Mouse (Mus musculus) liver, embryonic 12.5 days (tissue): Measurements from ENCODE around the gene Slc4a8. TPM values are rescaled to one million over a fixed set of nuclear protein-coding genes. Genes with fewer than 3 reads are reported as not detected.
A peak's percentile ranks its signal among the peaks of the same experiment; 100 is the strongest.

ENCODE experiments used
- ATAC-seq: fragments of 200-750 bp; cut with Nextera tagmentation; 2 replicates; pipeline ENCODE4 v1.8.0; 2017; ENCODE audit warnings: moderate number of reproducible peaks, mild to moderate bottlenecking, moderate library complexity
- H3K27ac ChIP-seq: fragments of 300-500 bp; sonication (generic); 2 replicates; pipeline ENCODE4 v1.5.1; 2016; ENCODE audit warnings: mild to moderate bottlenecking
- H3K27me3 ChIP-seq: fragments of 300-500 bp; sonication (generic); replicated peaks from 2 replicates; pipeline ENCODE4 v1.6.1; 2016; ENCODE audit warnings: mild to moderate bottlenecking, moderate library complexity
- H3K36me3 ChIP-seq: fragments of 300-500 bp; sonication (generic); 2 replicates; pipeline ENCODE4 v1.6.1; 2016; ENCODE audit warnings: mild to moderate bottlenecking, moderate library complexity
- H3K4me1 ChIP-seq: fragments of 300-500 bp; sonication (generic); 2 replicates; pipeline ENCODE4 v1.6.1; 2016
- H3K4me2 ChIP-seq: fragments of 300-500 bp; sonication (generic); 2 replicates; pipeline ENCODE4 v1.6.1; 2016; ENCODE audit warnings: mild to moderate bottlenecking, moderate library complexity
- H3K4me3 ChIP-seq: fragments of 300-500 bp; sonication (generic); 2 replicates; pipeline ENCODE4 v1.5.1; 2016; ENCODE audit warnings: mild to moderate bottlenecking, moderate library complexity
- H3K9ac ChIP-seq: fragments of 300-500 bp; sonication (generic); 2 replicates; pipeline ENCODE4 v1.6.1; 2016; ENCODE audit warnings: mild to moderate bottlenecking, moderate library complexity
- H3K9me3 ChIP-seq: fragments of 300-500 bp; sonication (generic); replicated peaks from 2 replicates; pipeline ENCODE4 v1.6.1; 2016; ENCODE audit warnings: mild to moderate bottlenecking, moderate library complexity
- WGBS: fragments of 180-500 bp; shearing (Covaris S2); methylation state at CpG from one replicate; pipeline ENCODE4 v1.1.7; 2016; ENCODE audit not compliant: insufficient replicate concordance; 5-methylcytosine and 5-hydroxymethylcytosine counted together
- polyA plus RNA-seq: library from polyadenylated mRNA; unstranded; fragments of >200 nt; fragmentation: Nextera tagmentation; extraction: Ambion mirVana; gene quantifications from 2 replicates; pipeline ENCODE4 v1.2.1, GENCODE M21; 2016

Gene Slc4a8
- polyA plus RNA-seq, 1 experiment from 2014 or later = 0.70 TPM

DNA sequence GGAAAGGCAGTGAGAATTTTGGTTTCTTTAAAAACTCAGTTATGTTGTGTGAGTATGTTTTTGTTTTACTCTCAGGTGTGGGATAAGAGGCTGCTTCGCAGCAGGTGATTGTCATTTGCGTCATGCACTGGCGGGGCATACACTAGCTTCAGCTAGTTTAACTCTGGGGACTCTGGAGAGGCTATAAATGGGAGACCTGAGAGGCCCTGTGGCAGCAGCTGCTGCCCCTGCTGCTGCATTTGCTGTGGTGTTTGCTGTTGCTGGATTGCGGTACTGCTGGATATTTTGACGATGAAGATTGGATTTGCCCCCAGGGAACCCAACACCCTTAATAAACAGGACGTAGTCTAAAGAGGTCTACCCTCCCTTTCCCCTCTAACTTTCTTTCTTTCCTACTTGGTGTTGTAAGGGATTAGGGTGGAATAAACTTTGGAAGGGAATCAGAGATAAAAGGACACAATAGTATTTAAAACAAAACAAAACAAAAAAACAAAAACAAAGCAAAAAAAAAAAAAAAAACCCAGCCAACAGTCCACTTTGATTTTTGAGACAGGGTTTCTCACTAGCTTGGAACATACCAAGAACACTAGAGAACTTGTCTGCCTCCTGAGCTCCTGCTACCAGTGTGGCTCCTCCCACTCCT, 14.9 kb upstream of the Slc4a8 start:
- Histone ChIP-seq H3K4me1 (peaks cover 44% of the 10 kb centered on the region), H3K36me3 (no peaks in the 10 kb centered on the region), H3K4me3 (peak overlapping the region; percentile 48), H3K27ac (peak overlapping the region; percentile 84), H3K27me3 (peaks cover 6% of the 10 kb centered on the region; the same call in 1 of the 2 replicates), H3K9ac (peak overlapping the region; percentile 36; the same call in 1 of the 2 replicates), H3K9me3 (no peaks in the 10 kb centered on the region), H3K4me2 (peak overlapping the region; percentile 76)
- peak; percentile 14 for ATAC-seq
- WGBS = 40% methylated on average over 6 of the region's 6 CpGs

DNA sequence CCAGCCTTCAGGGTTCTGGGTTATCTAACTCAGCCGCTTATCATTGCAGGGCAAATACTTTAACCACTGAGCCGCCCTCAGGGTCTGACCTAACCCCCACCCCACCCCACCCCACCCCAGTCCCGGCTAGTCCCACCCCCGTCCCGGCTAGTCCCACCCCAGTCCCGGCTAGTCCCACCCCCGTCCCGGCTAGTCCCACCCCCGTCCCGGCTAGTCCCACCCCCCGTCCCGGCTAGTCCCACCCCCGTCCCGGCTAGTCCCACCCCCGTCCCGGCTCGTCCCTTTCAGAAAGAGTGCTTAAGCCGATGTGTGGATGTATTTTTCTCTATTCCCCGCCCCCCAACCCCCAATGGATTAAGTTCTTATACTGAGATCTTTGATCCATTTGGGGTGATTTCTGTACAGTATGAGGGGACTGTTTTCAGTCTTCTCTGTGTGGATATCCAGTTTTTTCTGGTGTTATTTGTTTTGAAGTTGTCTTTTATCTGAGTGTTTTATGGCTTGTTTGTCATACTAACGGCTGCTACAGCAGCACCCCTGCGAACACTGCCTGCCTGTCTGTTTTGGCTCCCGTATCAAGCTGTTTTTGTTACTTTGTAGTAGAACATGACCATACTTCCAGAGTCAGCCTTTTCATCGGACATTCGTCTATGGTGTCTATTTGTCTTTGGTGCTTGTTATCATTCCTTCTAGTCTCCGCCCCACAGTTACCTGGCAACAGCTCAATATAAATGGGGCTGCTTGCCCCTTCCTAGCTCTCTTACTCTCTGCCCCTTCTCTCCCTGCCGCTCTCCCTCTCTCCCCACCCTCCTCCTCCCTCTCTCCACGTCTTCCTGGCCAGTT, 14.2 kb upstream of the Slc4a8 start:
- peak; percentile 98 for ATAC-seq
- Histone ChIP-seq H3K4me2 (peak overlapping the region; percentile 76), H3K27ac (peak overlapping the region; percentile 79), H3K27me3 (peaks cover 6% of the 10 kb centered on the region; the same call in 1 of the 2 replicates), H3K36me3 (no peaks in the 10 kb centered on the region), H3K9me3 (no peaks in the 10 kb centered on the region), H3K9ac (peak overlapping the region; percentile 58), H3K4me3 (peak overlapping the region; percentile 48), H3K4me1 (peaks cover 44% of the 10 kb centered on the region)
- 4% methylated on average over 27 of the region's 27 CpGs for WGBS

DNA sequence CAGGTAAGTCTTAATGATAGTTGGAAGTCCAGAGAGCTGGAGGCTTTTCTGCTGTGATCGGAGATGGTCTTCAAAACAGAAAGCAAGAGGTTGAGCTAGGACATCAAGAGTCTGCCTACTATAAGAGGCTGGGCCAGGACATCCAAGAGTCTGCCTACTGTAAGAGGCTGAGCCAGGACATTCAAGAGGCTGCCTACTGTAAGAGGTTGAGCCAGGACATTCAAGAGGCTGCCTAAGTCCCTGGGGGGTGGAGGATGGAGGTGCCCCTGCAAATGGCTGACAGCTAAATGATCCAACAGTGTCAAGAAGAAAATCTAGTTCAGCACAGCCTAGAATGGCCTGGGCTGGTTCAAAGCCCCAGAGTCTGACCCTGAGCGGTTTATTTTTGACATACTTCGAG, 13.0 kb upstream of the Slc4a8 start:
- 77% methylated on average over 3 of the region's 3 CpGs for WGBS
- no peaks in the 10 kb centered on the region for H3K9me3 ChIP-seq
- H3K36me3 ChIP-seq = no peaks in the 10 kb centered on the region
- H3K27me3 ChIP-seq = peaks cover 16% of the 10 kb centered on the region; the same call in 1 of the 2 replicates
- H3K4me3 ChIP-seq = no peak overlapping the region
- no peak for ATAC-seq
- H3K27ac ChIP-seq = peak overlapping the region; percentile 79
- peaks cover 44% of the 10 kb centered on the region for H3K4me1 ChIP-seq
- H3K9ac ChIP-seq = 0 out of 2 replicates have a peak overlapping the region, but pooled peaks have one; percentile 18
- H3K4me2 ChIP-seq = peak overlapping the region; percentile 76; the same call in 1 of the 2 replicates

DNA sequence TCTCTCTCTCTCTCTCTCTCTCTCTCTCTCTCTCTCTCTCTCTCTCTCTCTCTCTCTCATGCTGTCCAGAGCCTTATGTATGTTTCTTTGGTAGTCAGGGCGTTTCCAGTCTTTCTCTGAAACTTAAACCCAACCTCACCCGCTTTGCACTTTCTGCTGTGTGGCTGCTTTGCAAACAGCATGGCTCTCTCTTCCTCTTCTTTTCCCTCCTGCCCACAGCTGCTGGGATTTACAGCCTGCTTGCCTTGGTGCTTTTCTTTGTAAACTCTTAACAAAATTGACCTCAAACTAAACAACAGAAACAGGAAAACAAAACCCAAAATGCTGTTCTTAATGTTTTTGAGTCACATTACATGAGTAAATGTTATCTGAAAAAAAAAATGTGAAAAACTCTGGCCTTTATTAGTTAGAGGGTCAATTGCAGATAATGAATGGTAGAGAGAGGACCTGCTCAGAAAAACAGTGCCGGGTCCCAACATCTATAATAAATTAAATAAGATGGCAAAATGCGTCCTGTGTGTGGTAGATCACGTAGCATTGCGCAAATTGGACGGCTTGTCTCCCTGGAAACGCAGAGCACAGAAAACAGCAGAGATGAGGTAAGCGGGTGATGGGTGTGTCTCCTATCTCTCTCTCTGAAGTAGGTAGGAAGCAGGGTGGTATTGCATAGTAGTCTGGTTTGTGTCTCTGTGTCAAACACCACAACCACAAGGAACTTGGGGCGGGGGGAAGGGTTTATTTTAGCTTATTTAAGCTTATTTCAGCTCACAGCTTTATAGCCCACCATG, 11.6 kb upstream of the Slc4a8 start:
- Histone ChIP-seq H3K27me3 (peaks cover 30% of the 10 kb centered on the region; the same call in 1 of the 2 replicates), H3K4me1 (peaks cover 51% of the 10 kb centered on the region), H3K4me2 (peak overlapping the region; percentile 32), H3K27ac (peak overlapping the region; percentile 79; the same call in 1 of the 2 replicates), H3K9ac (0 out of 2 replicates have a peak overlapping the region, but pooled peaks have one; percentile 35), H3K9me3 (no peaks in the 10 kb centered on the region), H3K36me3 (no peaks in the 10 kb centered on the region), H3K4me3 (no peak overlapping the region)
- 47% methylated on average over 10 of the region's 10 CpGs for WGBS
- no peak for ATAC-seq

DNA sequence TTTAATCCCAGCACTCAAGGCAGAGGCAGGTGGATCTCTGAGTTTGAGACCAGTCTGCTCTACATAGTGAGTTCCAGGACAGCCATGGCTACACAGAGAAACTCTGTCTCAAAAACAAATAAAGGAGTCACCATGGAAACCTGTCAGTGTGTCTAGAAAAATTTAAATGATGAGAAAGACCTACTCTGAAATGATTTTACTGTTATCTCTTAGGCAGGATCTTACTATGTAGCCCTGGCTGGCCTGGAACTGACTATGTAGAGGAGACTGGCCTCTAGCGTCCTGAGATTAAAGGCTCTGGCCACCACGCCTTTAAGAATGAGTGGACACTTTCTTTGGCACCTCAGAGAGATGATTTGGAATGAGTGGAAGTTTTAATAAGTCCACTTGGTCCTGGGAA, 9.1 kb upstream of the Slc4a8 start:
- Histone ChIP-seq H3K36me3 (no peaks in the 10 kb centered on the region), H3K4me2 (no peak overlapping the region), H3K27me3 (peaks cover 52% of the 10 kb centered on the region), H3K9me3 (no peaks in the 10 kb centered on the region), H3K4me3 (no peak overlapping the region), H3K27ac (no peak overlapping the region), H3K9ac (no peak overlapping the region), H3K4me1 (peaks cover 41% of the 10 kb centered on the region)
- ATAC-seq = no peak
- 50% methylated on average over 2 of the region's 2 CpGs for WGBS

DNA sequence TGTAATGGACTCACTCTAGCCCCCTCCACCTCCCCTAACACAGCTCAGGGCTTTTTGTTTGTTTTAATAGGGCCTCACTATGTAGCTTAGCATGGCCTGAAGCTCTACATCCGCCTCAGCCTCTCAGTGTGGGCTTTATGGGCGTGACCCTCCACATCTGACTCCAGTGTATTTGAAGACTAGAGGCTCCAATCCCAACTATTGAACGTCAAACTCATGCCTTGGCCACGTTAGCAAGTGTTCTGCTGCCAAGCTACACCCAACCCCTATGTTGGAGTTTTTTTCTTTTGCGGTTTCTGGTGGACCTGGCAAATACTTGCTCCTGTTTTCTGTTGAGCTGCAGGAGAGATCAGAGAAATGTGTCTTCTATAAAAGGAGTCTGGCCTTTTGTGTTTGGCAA, 8.5 kb upstream of the Slc4a8 start:
- Histone ChIP-seq H3K9ac (no peak overlapping the region), H3K9me3 (no peaks in the 10 kb centered on the region), H3K4me1 (peaks cover 35% of the 10 kb centered on the region), H3K36me3 (no peaks in the 10 kb centered on the region), H3K27ac (no peak overlapping the region), H3K27me3 (peaks cover 58% of the 10 kb centered on the region), H3K4me2 (no peak overlapping the region), H3K4me3 (no peak overlapping the region)
- WGBS = 52% methylated on average over 5 of the region's 5 CpGs
- no peak for ATAC-seq

DNA sequence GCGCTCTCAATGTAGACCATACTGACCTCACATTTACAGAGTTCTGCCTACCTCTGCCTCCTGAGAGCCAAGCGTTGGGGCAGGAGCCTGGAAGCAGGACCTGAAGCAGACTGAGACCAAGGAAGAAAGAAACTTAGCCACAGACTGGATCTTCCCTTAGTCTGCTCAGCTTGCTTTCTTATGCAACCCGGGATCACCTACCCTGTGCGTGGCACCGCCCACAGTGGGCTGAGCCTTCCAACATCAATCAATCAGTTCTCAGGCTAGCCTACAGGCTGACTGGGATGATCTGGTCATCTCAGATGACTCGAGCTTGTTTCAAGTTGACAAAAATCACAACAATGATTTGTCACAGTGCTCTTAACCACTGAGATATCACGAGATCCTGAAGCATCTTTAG, 7.5 kb upstream of the Slc4a8 start:
- Histone ChIP-seq H3K9ac (no peak overlapping the region), H3K9me3 (no peaks in the 10 kb centered on the region), H3K36me3 (no peaks in the 10 kb centered on the region), H3K27me3 (peaks cover 64% of the 10 kb centered on the region), H3K4me1 (peaks cover 31% of the 10 kb centered on the region), H3K27ac (no peak overlapping the region), H3K4me2 (no peak overlapping the region), H3K4me3 (no peak overlapping the region)
- ATAC-seq = no peak
- WGBS = 37% methylated on average over 7 of the region's 7 CpGs

DNA sequence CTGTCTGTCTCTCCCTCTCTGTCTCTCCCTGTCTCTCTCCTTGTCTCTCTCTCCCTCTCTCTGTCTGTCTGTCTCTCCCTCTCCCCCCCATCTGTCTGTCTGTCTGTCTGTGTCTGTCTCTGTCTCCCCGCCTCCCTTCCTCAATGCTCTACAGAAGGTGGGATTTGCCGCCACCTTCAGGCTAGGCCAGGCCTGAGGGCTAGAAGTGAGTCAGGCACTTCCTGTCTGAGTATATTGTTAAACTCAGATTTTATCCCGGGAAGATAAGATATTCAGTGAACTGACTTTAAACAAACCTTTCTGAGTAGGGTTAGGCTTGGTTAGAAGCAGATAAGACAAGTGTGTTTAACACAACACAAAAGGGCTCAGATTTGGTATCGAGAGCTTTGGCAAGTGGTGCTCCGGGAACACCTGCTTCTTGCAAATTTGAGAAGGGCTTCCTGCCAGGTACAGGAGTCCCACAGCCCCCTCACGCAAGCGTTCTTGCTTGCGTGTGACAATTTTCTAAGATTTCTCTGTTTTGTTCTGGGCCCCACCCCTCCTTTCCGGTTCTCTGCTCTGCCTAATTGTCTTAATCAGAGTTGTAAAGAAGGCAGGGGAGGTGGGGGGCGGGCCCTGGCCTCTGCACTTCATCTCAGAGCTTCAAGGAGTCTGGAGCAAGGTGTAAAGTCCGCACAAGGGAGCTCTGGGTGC, 6.6 kb upstream of the Slc4a8 start:
- no peak for ATAC-seq
- no peaks in the 10 kb centered on the region for H3K9me3 ChIP-seq
- no peaks in the 10 kb centered on the region for H3K36me3 ChIP-seq
- H3K4me2 ChIP-seq = no peak overlapping the region
- peaks cover 22% of the 10 kb centered on the region for H3K4me1 ChIP-seq
- no peak overlapping the region for H3K4me3 ChIP-seq
- 6% methylated on average over 11 of the region's 11 CpGs for WGBS
- H3K27me3 ChIP-seq = peaks cover 67% of the 10 kb centered on the region
- no peak overlapping the region for H3K27ac ChIP-seq
- no peak overlapping the region for H3K9ac ChIP-seq

DNA sequence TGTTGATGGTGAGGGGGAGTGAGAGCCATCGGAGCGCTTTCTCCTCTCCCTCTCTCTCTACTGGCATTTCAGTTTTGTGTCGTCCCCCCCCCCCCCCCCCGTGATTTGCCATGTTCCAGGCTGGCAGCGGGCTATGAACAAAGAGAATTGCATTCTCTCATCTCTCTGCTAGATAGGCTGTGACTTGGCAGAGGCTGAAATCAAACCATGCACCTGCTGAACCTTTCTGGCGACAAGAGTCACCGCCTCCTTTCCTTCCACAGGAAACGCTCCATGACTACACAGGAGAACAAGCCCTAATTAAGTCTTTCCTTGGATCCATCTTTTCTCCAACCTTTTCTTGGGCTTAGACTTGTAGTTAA, 6.1 kb upstream of the Slc4a8 start:
- H3K9me3 ChIP-seq = no peaks in the 10 kb centered on the region
- H3K4me3 ChIP-seq = no peak overlapping the region
- peaks cover 72% of the 10 kb centered on the region for H3K27me3 ChIP-seq
- no peak for ATAC-seq
- H3K9ac ChIP-seq = no peak overlapping the region
- H3K4me2 ChIP-seq = no peak overlapping the region
- peaks cover 17% of the 10 kb centered on the region for H3K4me1 ChIP-seq
- no peak overlapping the region for H3K27ac ChIP-seq
- no peaks in the 10 kb centered on the region for H3K36me3 ChIP-seq
- WGBS = 41% methylated on average over 8 of the region's 8 CpGs

DNA sequence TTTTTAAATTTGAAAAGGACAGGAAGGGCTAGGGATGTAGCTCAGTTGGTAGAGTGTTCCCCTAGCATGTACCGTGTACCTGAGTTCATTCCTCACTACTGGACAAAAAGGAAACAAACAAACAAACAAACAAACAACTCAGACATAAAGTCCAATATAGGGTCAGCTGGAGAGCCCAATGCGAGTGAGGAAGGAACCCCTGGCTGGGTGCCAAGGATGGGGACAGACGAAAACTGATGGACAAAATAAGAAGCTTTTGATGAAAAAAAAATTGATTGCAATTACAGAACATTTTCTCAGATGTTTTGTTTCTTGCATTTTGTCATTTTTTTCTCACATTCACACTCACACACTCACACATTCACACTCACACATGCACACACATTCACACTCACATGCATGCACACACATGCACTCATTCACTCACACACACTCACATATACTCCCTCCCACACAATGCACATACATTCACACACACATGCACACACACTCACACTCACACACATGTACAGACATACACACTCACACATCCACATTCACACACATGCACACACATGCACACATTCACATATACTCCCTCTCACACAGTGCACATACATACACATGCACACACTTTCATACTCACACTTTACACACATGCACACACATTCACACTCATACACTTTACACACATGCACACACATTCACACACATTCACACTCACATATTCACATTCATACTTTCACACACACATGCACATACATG, 5.5 kb upstream of the Slc4a8 start:
- WGBS = 69% methylated on average over 3 of the region's 3 CpGs

DNA sequence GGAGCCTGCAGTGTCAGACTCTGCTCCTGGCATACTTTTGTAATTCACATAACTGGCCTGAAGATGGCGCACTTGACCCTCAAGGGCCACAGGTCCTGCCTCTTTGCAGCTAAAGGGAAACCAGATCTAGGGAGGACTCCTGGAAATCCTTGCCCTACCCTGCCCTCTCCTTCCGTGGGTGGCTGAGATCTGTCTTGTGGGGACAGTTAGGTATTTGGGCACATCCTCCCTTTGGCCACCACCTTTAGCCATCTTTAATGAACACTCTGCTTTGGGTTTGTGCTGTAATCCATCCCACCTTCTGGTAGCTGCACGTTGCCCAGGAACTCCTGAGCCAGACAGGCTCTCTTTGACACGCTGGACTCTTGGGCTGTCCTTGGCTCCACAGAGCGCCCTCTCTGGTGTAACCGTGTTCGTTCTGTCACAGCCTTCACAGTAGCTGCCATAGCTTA, 4.0 kb upstream of the Slc4a8 start:
- H3K4me3 ChIP-seq = no peak overlapping the region
- WGBS = 1% methylated on average over 7 of the region's 7 CpGs
- peaks cover 30% of the 10 kb centered on the region for H3K4me1 ChIP-seq
- H3K9me3 ChIP-seq = no peaks in the 10 kb centered on the region
- H3K36me3 ChIP-seq = no peaks in the 10 kb centered on the region
- H3K9ac ChIP-seq = no peak overlapping the region
- H3K4me2 ChIP-seq = peak overlapping the region; percentile 10; the same call in 1 of the 2 replicates
- H3K27ac ChIP-seq = no peak overlapping the region
- no peak for ATAC-seq
- H3K27me3 ChIP-seq = peaks cover 92% of the 10 kb centered on the region

More for the DNA sequence above, 5.5 kb upstream of the Slc4a8 start:
- H3K4me3 ChIP-seq = no peak overlapping the region
- no peaks in the 10 kb centered on the region for H3K36me3 ChIP-seq
- H3K4me1 ChIP-seq = peaks cover 16% of the 10 kb centered on the region
- no peak overlapping the region for H3K4me2 ChIP-seq
- ATAC-seq = no peak
- no peaks in the 10 kb centered on the region for H3K9me3 ChIP-seq
- no peak overlapping the region for H3K9ac ChIP-seq
- no peak overlapping the region for H3K27ac ChIP-seq
- peaks cover 78% of the 10 kb centered on the region for H3K27me3 ChIP-seq
